Mouse (Mus musculus) left cerebral cortex, adult 2 months (tissue): Measurements from ENCODE around the gene Pkig. TPM values are rescaled to one million over a fixed set of nuclear protein-coding genes. Genes with fewer than 3 reads are reported as not detected.
A peak's percentile ranks its signal among the peaks of the same experiment; 100 is the strongest.
"Not testable (repeated sequence)": the region's sequence is repeated elsewhere in the genome, so short reads cannot be mapped to it uniquely, and the experiment has no call there.

Source experiments
- DNase-seq, 2 experiments: peaks; one replicate each; pipeline ENCODE4 v3.0.0; 2021 to 2022; ENCODE audit warnings: low spot score in 2 of 2, mixed read lengths in 1 of 2; ENCODE audit errors: extremely low spot score in 1 of 2
- H3K27ac ChIP-seq: fragments of 200-600 bp; 2 replicates; pipeline ENCODE4 v1.8.1; 2022
- H3K4me3 ChIP-seq: fragments of 200-600 bp; 2 replicates; pipeline ENCODE4 v1.8.1; 2022
- CTCF ChIP-seq: fragments of 200-600 bp; IDR thresholded peaks from 2 replicates; pipeline ENCODE4 v1.8.1; 2022; ENCODE audit warnings: antibody characterized with exemption, mild to moderate bottlenecking, moderate library complexity
- intact Hi-C: fragments of 180-260 bp; cut with DNase I; formaldehyde crosslinking; loops from one replicate; pipeline ENCODE4 v1.15.1; 2025
- total RNA-seq, 2 experiments: library from RNA; stranded (reverse); gene quantifications; 2 replicates each; pipeline ENCODE4 v1.2.3; 2021

Gene Pkig
- total RNA-seq, 2 experiments from 2014 or later: 126 to 129 TPM

GRCm38 (mm10) chr2:163686886-163687285 lies 28.7 kb downstream of the Pkig start:
- no peak for TF ChIP-seq CTCF
- no peak for DNase-seq
- Histone ChIP-seq H3K4me3 (no peak overlapping the region), H3K27ac (peak overlapping the region; percentile 91)
- intact Hi-C loops: no loop called here

- intact Hi-C loops, H3K27ac ChIP-seq, H3K4me3 ChIP-seq, DNase-seq: not testable (repeated sequence)
These were observed 30.2 kb downstream of the Pkig start for GRCm38 (mm10) chr2:163688377-163688776.

- H3K27ac ChIP-seq: peak overlapping the region; percentile 25
- no peak for DNase-seq
- intact Hi-C loops: no loop called here
- no peak overlapping the region for H3K4me3 ChIP-seq
- no peak for TF ChIP-seq CTCF
These were observed 31.6 kb downstream of the Pkig start for GRCm38 (mm10) chr2:163689771-163690170.

GRCm38 (mm10) chr2:163690409-163691304 lies 32.5 kb downstream of the Pkig start:
- Histone ChIP-seq H3K4me3 (no peak overlapping the region), H3K27ac (peak overlapping the region; percentile 6; the same call in 1 of the 2 replicates)
- TF ChIP-seq CTCF: no peak
- DNase-seq: no peak
- intact Hi-C loops: no loop called here

GRCm38 (mm10) chr2:163691846-163692605 lies 33.8 kb downstream of the Pkig start:
- H3K4me3 ChIP-seq: no peak overlapping the region
- H3K27ac ChIP-seq: no peak overlapping the region
- intact Hi-C loops: no loop called here
- no peak for TF ChIP-seq CTCF
- no peak for DNase-seq

GRCm38 (mm10) chr2:163692873-163693612 lies 34.9 kb downstream of the Pkig start:
- intact Hi-C loops: no loop called here
- H3K27ac ChIP-seq: peak overlapping the region; percentile 56
- TF ChIP-seq CTCF: no peak

GRCm38 (mm10) chr2:163693716-163694314 lies 35.6 kb downstream of the Pkig start:
- no peak for TF ChIP-seq CTCF
- H3K27ac ChIP-seq: peak overlapping the region; percentile 56
- DNase-seq: no peak
- H3K4me3 ChIP-seq: 0 out of 2 replicates have a peak overlapping the region, but pooled peaks have one; percentile 9
- intact Hi-C loops: no loop called here

More at GRCm38 (mm10) chr2:163692873-163693612, 34.9 kb downstream of the Pkig start:
- H3K4me3 ChIP-seq: no peak overlapping the region
- DNase-seq: no peak

GRCm38 (mm10) chr2:163696763-163697162 lies 38.6 kb downstream of the Pkig start:
- Histone ChIP-seq H3K4me3 (no peak overlapping the region), H3K27ac (peak overlapping the region; percentile 13)
- no peak for TF ChIP-seq CTCF
- no peak for DNase-seq
- intact Hi-C loops: no loop called here

GRCm38 (mm10) chr2:163697764-163698480 lies 39.7 kb downstream of the Pkig start:
- DNase-seq: no peak
- intact Hi-C loops: no loop called here
- no peak for TF ChIP-seq CTCF
- Histone ChIP-seq H3K4me3 (no peak overlapping the region), H3K27ac (peak overlapping the region; percentile 13)

GRCm38 (mm10) chr2:163699078-163699780 lies 41.0 kb downstream of the Pkig start:
- peak overlapping the region; percentile 13 for H3K27ac ChIP-seq
- intact Hi-C loops: no loop called here

More at GRCm38 (mm10) chr2:163699078-163699780, 41.0 kb downstream of the Pkig start:
- no peak; the same call in 1 of the 2 replicates for TF ChIP-seq CTCF
- DNase-seq: no peak
- H3K4me3 ChIP-seq: no peak overlapping the region
